Mouse (Mus musculus): ENCODE measurements around the gene Naa38. TPM values are rescaled to one million over a fixed set of nuclear protein-coding genes. Genes with fewer than 3 reads are reported as not detected.

The Naa38 gene
- total RNA-seq, 2 experiments from 2014 or later = 99.3 to 111 TPM

- DNase-seq (ENCODE audit: low spot score in 2 of 2) = no peak
These were observed 17.3 kb downstream of the Naa38 start for GRCm38 (mm10) chr11:69412548-69412947.

- DNase-seq (ENCODE audit: low spot score in 2 of 2) = peak; percentile 65 to 76
These were observed 18.2 kb downstream of the Naa38 start, which contains the start of gene Kdm6b for GRCm38 (mm10) chr11:69413221-69414181. Kdm6b (minus strand) TSS chr11:69413675.

- DNase-seq (ENCODE audit: low spot score in 2 of 2) = no peak
These were observed 19.4 kb downstream of the Naa38 start for GRCm38 (mm10) chr11:69414421-69415326.

- DNase-seq (ENCODE audit: low spot score in 2 of 2) = peak; percentile 59 to 75
These were observed 20.0 kb downstream of the Naa38 start for GRCm38 (mm10) chr11:69415327-69415667.

- peak in 1 of 2 experiments; percentile 63 for DNase-seq (ENCODE audit: low spot score in 2 of 2)
These were observed 20.6 kb downstream of the Naa38 start for GRCm38 (mm10) chr11:69415668-69416451.

- DNase-seq (ENCODE audit: low spot score in 2 of 2) = no peak
These were observed 21.2 kb downstream of the Naa38 start for GRCm38 (mm10) chr11:69416509-69416908.

- DNase-seq (ENCODE audit: low spot score in 2 of 2) = no peak
These were observed 21.7 kb downstream of the Naa38 start for GRCm38 (mm10) chr11:69416921-69417448.

GRCm38 (mm10) chr11:69417449-69418384 lies 22.4 kb downstream of the Naa38 start:
- peak; percentile 92 to 96 for DNase-seq (ENCODE audit: low spot score in 2 of 2)

- DNase-seq (ENCODE audit: low spot score in 2 of 2) = peak; percentile 85 to 96
These were observed 23.5 kb downstream of the Naa38 start for GRCm38 (mm10) chr11:69418481-69419442.

- DNase-seq (ENCODE audit: low spot score in 2 of 2) = no peak
These were observed 24.1 kb downstream of the Naa38 start for GRCm38 (mm10) chr11:69419443-69419812.

- DNase-seq (ENCODE audit: low spot score in 2 of 2) = no peak
These were observed 24.7 kb downstream of the Naa38 start for GRCm38 (mm10) chr11:69419813-69420553.

- no peak for DNase-seq (ENCODE audit: low spot score in 2 of 2)
These were observed 25.3 kb downstream of the Naa38 start for GRCm38 (mm10) chr11:69420554-69421000.

- DNase-seq (ENCODE audit: low spot score in 2 of 2) = no peak
These were observed 26.1 kb downstream of the Naa38 start for GRCm38 (mm10) chr11:69421131-69421977.

GRCm38 (mm10) chr11:69422842-69423241 lies 27.6 kb downstream of the Naa38 start:
- DNase-seq (ENCODE audit: low spot score in 2 of 2) = no peak

- no peak for DNase-seq (ENCODE audit: low spot score in 2 of 2)
These were observed 28.6 kb downstream of the Naa38 start for GRCm38 (mm10) chr11:69423885-69424284.

- DNase-seq (ENCODE audit: low spot score in 2 of 2) = no peak
These were observed 31.0 kb downstream of the Naa38 start for GRCm38 (mm10) chr11:69426246-69426645.

- no peak for DNase-seq (ENCODE audit: low spot score in 2 of 2)
These were observed 33.5 kb downstream of the Naa38 start for GRCm38 (mm10) chr11:69428751-69429150.

All from layer of hippocampus, postnatal 14 days (tissue).